Mouse (Mus musculus) midbrain, postnatal 0 days (tissue): ENCODE results near the gene Shox2. TPM values are rescaled to one million over a fixed set of nuclear protein-coding genes. Genes with fewer than 3 reads are reported as not detected.

Source experiments
- ATAC-seq: fragments of 200-750 bp; cut with Nextera tagmentation; 2 replicates; pipeline ENCODE4 v1.8.0; 2017; ENCODE audit warnings: moderate number of reproducible peaks, mild to moderate bottlenecking, moderate TSS enrichment, moderate library complexity; ENCODE audit not compliant: low FRiP score
- DNase-seq: peaks from one replicate; pipeline ENCODE4 v3.0.0-alpha.2; 2015; ENCODE audit warnings: low spot score
- H3K27ac ChIP-seq: fragments of 300-500 bp; sonication (generic); 2 replicates; pipeline ENCODE4 v1.5.1; 2014; ENCODE audit warnings: low read depth, mild to moderate bottlenecking, low read length, mixed read lengths
- H3K27me3 ChIP-seq: fragments of 300-500 bp; sonication (generic); 2 replicates; pipeline ENCODE4 v1.6.1; 2014; ENCODE audit warnings: low read length, control low read depth, mixed read lengths; ENCODE audit not compliant: insufficient read depth
- H3K36me3 ChIP-seq: fragments of 300-500 bp; sonication (generic); 2 replicates; pipeline ENCODE4 v1.6.1; 2014; ENCODE audit warnings: low read length, control low read depth, mixed read lengths; ENCODE audit not compliant: insufficient read depth
- H3K4me1 ChIP-seq: fragments of 300-500 bp; sonication (generic); 2 replicates; pipeline ENCODE4 v1.6.1; 2014; ENCODE audit warnings: mild to moderate bottlenecking, control low read depth, antibody characterized with exemption, low read length, mixed read lengths; ENCODE audit not compliant: insufficient read depth
- H3K4me2 ChIP-seq: fragments of 300-500 bp; sonication (generic); 2 replicates; pipeline ENCODE4 v1.6.1; 2014; ENCODE audit warnings: low read depth, mild to moderate bottlenecking, low read length, mixed read lengths; ENCODE audit not compliant: poor library complexity, severe bottlenecking
- H3K4me3 ChIP-seq: fragments of 300-500 bp; sonication (generic); 2 replicates; pipeline ENCODE4 v1.5.1; 2014; ENCODE audit warnings: low read depth, mild to moderate bottlenecking, low read length, moderate library complexity
- H3K9ac ChIP-seq: fragments of 300-500 bp; sonication (generic); replicated peaks from 2 replicates; pipeline ENCODE4 v1.6.1; 2014; ENCODE audit warnings: mild to moderate bottlenecking, low read length, moderate library complexity, mixed read lengths; ENCODE audit not compliant: poor library complexity, severe bottlenecking
- H3K9me3 ChIP-seq: fragments of 300-500 bp; sonication (generic); 2 replicates; pipeline ENCODE4 v1.6.1; 2016; ENCODE audit warnings: low read length, control low read depth
- CTCF ChIP-seq: IDR thresholded peaks from 2 replicates; pipeline ENCODE4 v1.5.1; 2016; ENCODE audit warnings: antibody characterized with exemption, mild to moderate bottlenecking
- WGBS: fragments of 180-500 bp; shearing (Covaris S2); extraction: QIAGEN DNeasy Blood & Tissue Kit; methylation state at CpG from one replicate; pipeline ENCODE4 v1.1.7; 2014; 5-methylcytosine and 5-hydroxymethylcytosine counted together
- polyA plus RNA-seq: library from polyadenylated mRNA; unstranded; fragments of >200 nt; fragmentation: Nextera tagmentation; extraction: Ambion mirVana; gene quantifications from 2 replicates; pipeline ENCODE4 v1.2.1, GENCODE M21; 2015
- total RNA-seq: library from RNA; depleted of rRNA; stranded (reverse); fragments of >200 nt; gene quantifications from 2 replicates; pipeline ENCODE4 v1.2.3, GENCODE M21; 2014

Gene Shox2
- total and polyA plus RNA-seq, 2 experiments from 2014 or later: 55.0 to 82.2 TPM

- WGBS: under 1% methylated on average over 55 of the region's 62 CpGs
- peak within 1 kb of the TSS; percentile 54 for H3K9ac ChIP-seq
- H3K9me3 ChIP-seq: no peaks in the 10 kb centered on the region
- H3K4me2 ChIP-seq: peak within 1 kb of the TSS; percentile 54
- ATAC-seq (no peak), DNase-seq (no peak)
- H3K4me1 ChIP-seq: no peaks in the 10 kb centered on the region
- no peak for TF ChIP-seq CTCF
- peak within 1 kb of the TSS; percentile 54 for H3K4me3 ChIP-seq
- peaks cover 14% of the 10 kb centered on the region; the same call in 1 of the 2 replicates for H3K27me3 ChIP-seq
- no peaks in the 10 kb centered on the region for H3K36me3 ChIP-seq
- peak within 1 kb of the TSS; percentile 48 for H3K27ac ChIP-seq
These were observed 390 bp downstream of the Shox2 start, which contains the start of gene Rsrc1 for GRCm38 (mm10) chr3:66981101-66981661. Rsrc1 (plus strand) TSS chr3:66981390.

DNA sequence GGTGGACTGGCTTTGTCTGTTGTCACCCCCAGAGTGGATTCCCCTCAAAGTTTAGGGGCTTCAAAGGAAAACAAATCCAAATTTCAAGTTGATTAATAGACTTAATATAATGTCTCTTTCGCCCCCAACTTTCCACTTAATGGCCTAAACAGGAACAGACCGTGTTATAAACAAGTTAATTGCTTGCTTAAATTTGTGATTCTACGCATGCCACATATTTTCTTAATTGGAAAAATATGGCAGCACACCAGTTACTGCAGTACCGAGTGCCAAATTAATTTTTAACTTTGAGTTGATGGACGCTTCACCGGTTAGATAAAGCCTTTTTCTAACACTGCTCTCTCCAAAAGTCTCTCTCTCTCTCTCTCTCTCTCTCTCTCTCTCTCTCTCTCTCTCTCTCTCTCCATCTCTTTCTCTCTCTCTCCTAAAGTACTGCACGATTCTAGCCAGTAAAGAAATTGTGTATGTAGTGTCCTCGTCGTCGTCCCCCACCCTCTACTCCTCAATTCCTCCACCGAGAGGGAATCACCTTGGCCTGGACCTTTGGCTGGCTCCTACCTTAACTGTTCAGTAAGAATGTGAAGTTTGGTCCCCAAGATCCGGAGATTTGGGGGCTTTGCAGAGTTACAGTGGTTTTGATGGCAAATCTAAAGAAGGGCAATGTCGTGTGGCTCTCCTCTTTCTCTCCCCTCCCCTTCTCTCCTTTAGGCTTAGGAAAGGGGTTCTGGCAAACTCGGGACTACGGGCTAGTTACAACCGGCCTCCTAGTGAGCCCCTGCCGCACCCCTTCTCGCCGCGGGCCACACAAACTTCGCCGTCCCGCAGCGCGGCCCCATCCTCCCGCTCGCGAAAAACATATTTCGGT is 1.2 kb downstream of the Shox2 start:
- Histone ChIP-seq H3K27me3 (peaks cover 14% of the 10 kb centered on the region; the same call in 1 of the 2 replicates), H3K4me1 (no peaks in the 10 kb centered on the region), H3K9ac (peak overlapping the region; percentile 54; the same call in 1 of the 2 replicates), H3K4me3 (peak overlapping the region; percentile 54), H3K36me3 (no peaks in the 10 kb centered on the region), H3K4me2 (peak overlapping the region; percentile 54), H3K9me3 (no peaks in the 10 kb centered on the region), H3K27ac (peak overlapping the region; percentile 48)
- DNase-seq (no peak), ATAC-seq (no peak)
- no peak for TF ChIP-seq CTCF
- 2% methylated on average over 29 of the region's 29 CpGs for WGBS

- Histone ChIP-seq H3K9me3 (no peaks in the 10 kb centered on the region), H3K4me2 (peak overlapping the region; percentile 54), H3K36me3 (no peaks in the 10 kb centered on the region), H3K4me1 (no peaks in the 10 kb centered on the region), H3K27ac (peak overlapping the region; percentile 48), H3K27me3 (peaks cover 15% of the 10 kb centered on the region; the same call in 1 of the 2 replicates), H3K9ac (peak overlapping the region; percentile 42; the same call in 1 of the 2 replicates), H3K4me3 (peak overlapping the region; percentile 54)
- no peak for TF ChIP-seq CTCF
- no peak for ATAC-seq
- DNase-seq: no peak
- 13% methylated on average over 9 of the region's 9 CpGs for WGBS
These were observed 2.1 kb downstream of the Shox2 start for GRCm38 (mm10) chr3:66979491-66979890.

- Histone ChIP-seq H3K4me3 (peak overlapping the region; percentile 54), H3K4me1 (no peaks in the 10 kb centered on the region), H3K27ac (peak overlapping the region; percentile 48), H3K27me3 (peaks cover 20% of the 10 kb centered on the region), H3K36me3 (no peaks in the 10 kb centered on the region), H3K4me2 (peak overlapping the region; percentile 54), H3K9me3 (no peaks in the 10 kb centered on the region), H3K9ac (peak overlapping the region; percentile 29)
- 2% methylated on average over 45 of the region's 45 CpGs for WGBS
- ATAC-seq (0 out of 2 replicates have a peak, but pooled peaks have one; percentile 22), DNase-seq (no peak)
- TF ChIP-seq CTCF: no peak
These were observed 2.9 kb downstream of the Shox2 start for GRCm38 (mm10) chr3:66978457-66979381.

DNA sequence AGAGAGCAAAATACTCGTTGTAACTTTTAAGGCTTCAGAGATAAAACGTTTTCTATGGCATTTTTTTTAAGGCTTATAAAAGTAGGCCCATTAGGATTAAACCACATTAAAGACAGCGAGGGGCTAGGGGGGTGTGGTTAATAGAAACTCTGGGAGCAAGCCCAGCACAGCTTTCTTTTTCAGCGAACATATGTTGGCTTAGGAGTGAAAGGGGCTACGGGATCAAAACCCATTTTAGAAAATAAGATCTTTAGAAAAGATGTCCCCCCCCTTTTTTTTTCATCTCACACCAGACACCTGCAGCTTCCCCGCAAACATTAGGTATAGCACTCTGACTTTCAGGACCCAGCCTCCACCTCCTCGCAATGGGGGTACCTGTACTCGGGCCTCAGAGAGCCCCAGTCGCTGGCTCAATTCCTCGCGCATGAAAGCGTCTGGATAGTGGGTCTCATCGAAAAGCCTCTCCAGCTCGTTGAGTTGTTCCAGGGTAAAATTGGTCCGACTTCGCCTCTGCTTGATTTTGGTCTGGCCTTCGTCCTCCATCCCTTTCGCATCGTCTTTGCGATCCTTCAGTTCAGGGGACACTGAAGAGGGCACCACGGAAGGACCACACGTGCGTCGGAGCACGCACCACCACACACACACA is 3.6 kb downstream of the Shox2 start:
- H3K36me3 ChIP-seq: no peaks in the 10 kb centered on the region
- H3K9me3 ChIP-seq: no peaks in the 10 kb centered on the region
- H3K4me1 ChIP-seq: no peaks in the 10 kb centered on the region
- peak overlapping the region; percentile 54 for H3K4me3 ChIP-seq
- no peak for TF ChIP-seq CTCF
- DNase-seq (no peak), ATAC-seq (no peak)
- peak overlapping the region; percentile 54 for H3K4me2 ChIP-seq
- WGBS: 3% methylated on average over 25 of the region's 25 CpGs
- H3K27ac ChIP-seq: peak overlapping the region; percentile 48
- H3K27me3 ChIP-seq: peaks cover 20% of the 10 kb centered on the region
- peak overlapping the region; percentile 30; the same call in 1 of the 2 replicates for H3K9ac ChIP-seq
